Mouse (Mus musculus): ENCODE measurements at regions not wholly inside any gene's neighbourhood (a gene's known extent, or its start where the extent isn't known, plus 50 kb on each side); places are given as distances from the start of the nearest gene placed in this dataset.

DNA sequence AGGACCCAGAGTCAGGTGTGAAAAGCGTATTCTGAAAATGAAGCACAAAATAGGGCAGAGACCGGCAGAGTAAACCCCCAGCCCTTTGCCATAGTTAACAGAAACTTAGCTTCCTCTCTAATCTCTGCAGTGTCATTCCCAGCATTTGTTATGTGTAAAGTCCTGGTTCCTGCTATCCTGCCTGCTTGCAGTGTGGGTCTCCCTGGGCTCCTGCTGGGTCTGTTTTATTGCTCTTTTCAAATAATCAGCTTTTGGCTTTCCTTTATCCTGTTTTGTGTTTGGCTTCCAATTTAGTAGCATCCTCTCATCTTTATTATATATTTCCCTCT lies 128.3 kb downstream of the 4933412E24Rik start:
- TF ChIP-seq CTCF (IDR thresholded peaks at IDR 0.05; ENCODE audit: extremely low read depth, insufficient read length, insufficient replicate concordance, low read depth, low read length), result no peak
- no peak for TF ChIP-seq POLR2A (IDR thresholded peaks at IDR 0.05; ENCODE audit: low read depth, low read length)

Measured in small intestine, adult 2 months (tissue).